Mouse (Mus musculus): ENCODE measurements around the gene Tmed11.

DNA sequence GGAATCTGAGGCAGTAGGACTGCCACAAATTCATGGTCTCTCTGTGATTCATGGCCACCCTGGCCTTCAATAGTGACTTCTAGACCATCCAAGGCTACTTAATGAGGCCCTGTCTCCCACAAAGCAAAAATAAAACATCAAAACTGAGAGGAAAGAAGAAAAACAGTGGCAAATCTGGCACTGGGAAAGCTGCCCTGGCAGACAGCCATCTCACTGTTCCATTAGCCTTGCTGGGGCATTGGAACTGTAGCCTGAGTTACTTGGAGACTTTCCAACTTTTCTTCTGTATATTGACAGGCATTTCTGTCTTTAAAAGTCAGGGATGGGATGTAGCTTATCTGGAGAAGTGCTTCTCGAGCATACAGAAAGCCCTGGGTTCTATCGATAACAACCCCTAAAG lies 28.1 kb upstream of the Tmed11 start:
- no peak for TF ChIP-seq MAZ (IDR thresholded peaks at IDR 0.05; ENCODE audit: low read depth, low read length)
- no peak for TF ChIP-seq EP300 (IDR thresholded peaks at IDR 0.05; ENCODE audit: low read depth in 1 of 2, low read length in 2 of 2)
- TF ChIP-seq CTCF (IDR thresholded peaks at IDR 0.05 in 2 of 3, conservative IDR thresholded peaks at IDR 0.05 in 1 of 3; ENCODE audit: control insufficient read depth in 1 of 3, insufficient read depth in 1 of 3, low read depth in 2 of 3, low read length in 3 of 3, poor library complexity in 1 of 3, severe bottlenecking in 1 of 3) = no peak
- no peak for TF ChIP-seq RAD21 (IDR thresholded peaks at IDR 0.05; ENCODE audit: low read depth, low read length)
- TF ChIP-seq BHLHE40 (IDR thresholded peaks at IDR 0.05; ENCODE audit: borderline replicate concordance, low read depth, low read length) = no peak
- no peak for TF ChIP-seq TAL1 (IDR thresholded peaks at IDR 0.05; ENCODE audit: low read length)
- no peak for TF ChIP-seq MAX (IDR thresholded peaks at IDR 0.05; ENCODE audit: low read length)
- no peak for TF ChIP-seq POLR2A (IDR thresholded peaks at IDR 0.05; ENCODE audit: control insufficient read depth in 1 of 2, insufficient read depth in 1 of 2, low read depth in 1 of 2, low read length in 2 of 2, poor library complexity in 1 of 2)
- no peak for TF ChIP-seq E2F4 (IDR thresholded peaks at IDR 0.05; ENCODE audit: borderline replicate concordance, low read depth, low read length)
- no peak for TF ChIP-seq ZNF384 (IDR thresholded peaks at IDR 0.05; ENCODE audit: low read depth, low read length)

Data from MEL (cell line).